Mouse (Mus musculus) erythroid progenitor cell, adult 5-6 weeks (primary cell): ENCODE measurements around the gene Ampd3. TPM values are rescaled to one million over a fixed set of nuclear protein-coding genes. Genes with fewer than 3 reads are reported as not detected.
A peak's percentile ranks its signal among the peaks of the same experiment; 100 is the strongest.

Source experiments
- ATAC-seq: replicated peaks from 2 replicates; pipeline ENCODE4 v1.8.0; 2016; ENCODE audit warnings: moderate number of reproducible peaks, mild to moderate bottlenecking, moderate TSS enrichment, inconsistent platforms; ENCODE audit not compliant: poor library complexity, low FRiP score, severe bottlenecking
- total RNA-seq, 2 experiments: library from RNA; stranded (forward) in 1 of 2; stranded (reverse) in 1 of 2; fragments of 150-400 nt in 1 of 2; fragments of 186-747, 209-891 nt in 1 of 2; gene quantifications; 2 replicates each; pipeline versions ENCODE4 v1.2.3 to v1.2.4; 2015 to 2017; ENCODE audit warnings: low replicate concordance in 2 of 2

Ampd3 gene
- total RNA-seq, 2 experiments from 2014 or later, result 72.2 to 109 TPM

- ATAC-seq, result no peak
These were observed 24.2 kb downstream of the Ampd3 start for GRCm38 (mm10) chr7:110792201-110792600.

GRCm38 (mm10) chr7:110792834-110793233 is 24.8 kb downstream of the Ampd3 start:
- ATAC-seq, result no peak

- no peak for ATAC-seq
These were observed 26.7 kb downstream of the Ampd3 start for GRCm38 (mm10) chr7:110794722-110795121.

- no peak for ATAC-seq
These were observed 28.5 kb downstream of the Ampd3 start for GRCm38 (mm10) chr7:110796367-110797051.

GRCm38 (mm10) chr7:110797722-110798409 is 29.9 kb downstream of the Ampd3 start:
- ATAC-seq, result no peak

- peak; percentile 79 for ATAC-seq
These were observed 33.0 kb downstream of the Ampd3 start for GRCm38 (mm10) chr7:110801028-110801427.

GRCm38 (mm10) chr7:110803131-110803530 is 35.1 kb downstream of the Ampd3 start:
- ATAC-seq, result no peak

GRCm38 (mm10) chr7:110804266-110804665 is 36.3 kb downstream of the Ampd3 start:
- no peak for ATAC-seq

- no peak for ATAC-seq
These were observed 39.5 kb downstream of the Ampd3 start for GRCm38 (mm10) chr7:110807460-110808030.

GRCm38 (mm10) chr7:110808962-110809361 is 41.0 kb downstream of the Ampd3 start:
- ATAC-seq, result no peak

GRCm38 (mm10) chr7:110809585-110810557 is 41.9 kb downstream of the Ampd3 start:
- no peak for ATAC-seq

- no peak for ATAC-seq
These were observed 43.0 kb downstream of the Ampd3 start for GRCm38 (mm10) chr7:110810995-110811394.

GRCm38 (mm10) chr7:110811529-110811928 is 43.5 kb downstream of the Ampd3 start:
- ATAC-seq, result no peak

GRCm38 (mm10) chr7:110813983-110814382 is 46.0 kb downstream of the Ampd3 start:
- no peak for ATAC-seq

- ATAC-seq, result peak; percentile 67
These were observed 48.0 kb downstream of the Ampd3 start for GRCm38 (mm10) chr7:110816037-110816436.

- no peak; the same call in 1 of the 2 replicates for ATAC-seq
These were observed 50.2 kb downstream of the Ampd3 start for GRCm38 (mm10) chr7:110818206-110818605.

GRCm38 (mm10) chr7:110818787-110819350 is 50.9 kb downstream of the Ampd3 start:
- ATAC-seq, result peak; percentile 69

- ATAC-seq, result no peak
These were observed 53.1 kb downstream of the Ampd3 start for GRCm38 (mm10) chr7:110821068-110821467.

GRCm38 (mm10) chr7:110821653-110822052 is 53.6 kb downstream of the Ampd3 start:
- ATAC-seq, result no peak

GRCm38 (mm10) chr7:110822055-110822454 is 54.0 kb downstream of the Ampd3 start:
- no peak for ATAC-seq
